Mouse (Mus musculus) heart, embryonic 14.5 days (tissue): ENCODE results near the gene Zdhhc13. TPM values are rescaled to one million over a fixed set of nuclear protein-coding genes. Genes with fewer than 3 reads are reported as not detected.

ENCODE experiments used
- ATAC-seq: fragments of 200-750 bp; cut with Nextera tagmentation; 2 replicates; pipeline ENCODE4 v1.8.0; 2017; ENCODE audit warnings: low read depth, moderate TSS enrichment; ENCODE audit not compliant: insufficient number of reproducible peaks, insufficient read depth, low FRiP score
- H3K27ac ChIP-seq, 2 experiments: fragments of 200-500 bp in 1 of 2; fragments of 300-500 bp in 1 of 2; sonication (generic) in 1 of 2; replicated peaks in 1 of 2; 2 replicates each; pipeline ENCODE4 v1.5.1; 2012 to 2014; ENCODE audit warnings: low read depth in 2 of 2, low read length in 2 of 2, control low read depth in 1 of 2, mild to moderate bottlenecking in 1 of 2, mixed read lengths in 1 of 2; ENCODE audit not compliant: control insufficient read depth in 1 of 2, insufficient read depth in 1 of 2
- H3K27me3 ChIP-seq: fragments of 300-500 bp; sonication (generic); 2 replicates; pipeline ENCODE4 v1.6.1; 2014; ENCODE audit warnings: mild to moderate bottlenecking, low read length, control low read depth; ENCODE audit not compliant: control insufficient read depth, insufficient read depth
- H3K36me3 ChIP-seq: fragments of 300-500 bp; sonication (generic); 2 replicates; pipeline ENCODE4 v1.6.1; 2014; ENCODE audit warnings: mild to moderate bottlenecking, control low read depth, low read length, mixed read lengths; ENCODE audit not compliant: control insufficient read depth, insufficient read depth
- H3K4me1 ChIP-seq, 2 experiments: fragments of 200-500 bp in 1 of 2; fragments of 300-500 bp in 1 of 2; sonication (generic) in 1 of 2; 2 replicates each; pipeline ENCODE4 v1.6.1; 2012 to 2014; ENCODE audit warnings: low read length in 2 of 2, control low read depth in 1 of 2, mixed read lengths in 1 of 2; ENCODE audit not compliant: control insufficient read depth in 2 of 2, insufficient read depth in 2 of 2
- H3K4me2 ChIP-seq: fragments of 300-500 bp; sonication (generic); 2 replicates; pipeline ENCODE4 v1.6.1; 2014; ENCODE audit warnings: mild to moderate bottlenecking, low read length
- H3K4me3 ChIP-seq, 2 experiments: fragments of 200-500 bp in 1 of 2; fragments of 300-500 bp in 1 of 2; sonication (generic) in 1 of 2; 2 replicates each; pipeline ENCODE4 v1.5.1; 2012 to 2014; ENCODE audit warnings: low read length in 2 of 2, mild to moderate bottlenecking in 2 of 2, control low read depth in 1 of 2, low read depth in 1 of 2, moderate library complexity in 1 of 2; ENCODE audit not compliant: control insufficient read depth in 1 of 2, insufficient read depth in 1 of 2
- H3K9ac ChIP-seq: fragments of 300-500 bp; sonication (generic); 2 replicates; pipeline ENCODE4 v1.6.1; 2014; ENCODE audit warnings: mild to moderate bottlenecking, low read length
- H3K9me3 ChIP-seq: fragments of 300-500 bp; sonication (generic); 2 replicates; pipeline ENCODE4 v1.6.1; 2016; ENCODE audit warnings: low read length, control low read depth; ENCODE audit not compliant: control insufficient read depth
- WGBS: fragments of 180-500 bp; shearing (Covaris S2); extraction: QIAGEN DNeasy Blood & Tissue Kit; methylation state at CpG from one replicate; pipeline ENCODE4 v1.1.7; 2014; 5-methylcytosine and 5-hydroxymethylcytosine counted together
- polyA plus RNA-seq: library from polyadenylated mRNA; unstranded; fragments of >200 nt; fragmentation: Nextera tagmentation; extraction: Ambion mirVana; gene quantifications from 2 replicates; pipeline ENCODE4 v1.2.1, GENCODE M21; 2014

Zdhhc13 gene
- polyA plus RNA-seq, 1 experiment from 2014 or later: 36.2 TPM

- Histone ChIP-seq H3K4me1 (0 out of 4 replicates have a peak, but pooled peaks cover 0 to 3% of the 10 kb centered on the region in 2 experiments), H3K27ac (no peak overlapping the region), H3K9ac (no peak overlapping the region), H3K4me3 (no peak overlapping the region), H3K36me3 (no peaks in the 10 kb centered on the region), H3K4me2 (no peak overlapping the region), H3K9me3 (no peaks in the 10 kb centered on the region), H3K27me3 (no peaks in the 10 kb centered on the region)
- no peak for ATAC-seq
- WGBS: 77% methylated on average over 2 of the region's 2 CpGs
Observed at GRCm38 (mm10) chr7:48772060-48772734, 16.6 kb upstream of the Zdhhc13 start.

GRCm38 (mm10) chr7:48773333-48773732, 15.5 kb upstream of the Zdhhc13 start:
- no peak overlapping the region for H3K4me2 ChIP-seq
- H3K27ac ChIP-seq: no peak overlapping the region
- H3K9me3 ChIP-seq: no peaks in the 10 kb centered on the region
- H3K4me1 ChIP-seq: 0 out of 4 replicates have a peak, but pooled peaks cover 0 to 3% of the 10 kb centered on the region in 2 experiments
- no peaks in the 10 kb centered on the region for H3K36me3 ChIP-seq
- no peaks in the 10 kb centered on the region for H3K27me3 ChIP-seq
- H3K4me3 ChIP-seq: no peak overlapping the region
- H3K9ac ChIP-seq: no peak overlapping the region
- no peak for ATAC-seq
- 87% methylated on average over 5 of the region's 5 CpGs for WGBS

- Histone ChIP-seq H3K36me3 (no peaks in the 10 kb centered on the region), H3K4me2 (no peak overlapping the region), H3K9ac (no peak overlapping the region), H3K9me3 (no peaks in the 10 kb centered on the region), H3K27ac (no peak overlapping the region), H3K4me1 (0 out of 4 replicates have a peak, but pooled peaks cover 0 to 3% of the 10 kb centered on the region in 2 experiments), H3K27me3 (no peaks in the 10 kb centered on the region), H3K4me3 (no peak overlapping the region)
- 84% methylated on average over 1 of the region's 1 CpGs for WGBS
- no peak for ATAC-seq
Observed at GRCm38 (mm10) chr7:48774633-48775032, 14.2 kb upstream of the Zdhhc13 start.

- Histone ChIP-seq H3K27ac (no peak overlapping the region), H3K9me3 (no peaks in the 10 kb centered on the region), H3K4me1 (no peaks in the 10 kb centered on the region), H3K36me3 (no peaks in the 10 kb centered on the region), H3K27me3 (no peaks in the 10 kb centered on the region), H3K4me2 (no peak overlapping the region), H3K9ac (no peak overlapping the region), H3K4me3 (no peak overlapping the region)
- WGBS: 89% methylated on average over 1 of the region's 1 CpGs
- ATAC-seq: no peak
Observed at GRCm38 (mm10) chr7:48775436-48775835, 13.4 kb upstream of the Zdhhc13 start.

- Histone ChIP-seq H3K36me3 (no peaks in the 10 kb centered on the region), H3K9me3 (no peaks in the 10 kb centered on the region), H3K27me3 (no peaks in the 10 kb centered on the region), H3K9ac (no peak overlapping the region), H3K4me3 (no peak overlapping the region), H3K4me1 (no peaks in the 10 kb centered on the region), H3K4me2 (no peak overlapping the region), H3K27ac (no peak overlapping the region)
- 53% methylated on average over 8 of the region's 8 CpGs for WGBS
- ATAC-seq: no peak
Observed at GRCm38 (mm10) chr7:48777721-48778504, 10.9 kb upstream of the Zdhhc13 start.

- Histone ChIP-seq H3K36me3 (no peaks in the 10 kb centered on the region), H3K27ac (no peak overlapping the region)
- 70% methylated on average over 3 of the region's 3 CpGs for WGBS
Observed at GRCm38 (mm10) chr7:48779110-48779509, 9.7 kb upstream of the Zdhhc13 start.

GRCm38 (mm10) chr7:48782432-48782831, 6.4 kb upstream of the Zdhhc13 start:
- H3K9me3 ChIP-seq: no peaks in the 10 kb centered on the region
- no peaks in the 10 kb centered on the region for H3K27me3 ChIP-seq
- no peak for ATAC-seq
- WGBS: 80% methylated on average over 4 of the region's 4 CpGs
- H3K4me2 ChIP-seq: no peak overlapping the region
- no peak overlapping the region for H3K9ac ChIP-seq
- H3K4me3 ChIP-seq: no peak overlapping the region
- no peak overlapping the region for H3K27ac ChIP-seq
- H3K36me3 ChIP-seq: no peaks in the 10 kb centered on the region
- H3K4me1 ChIP-seq: no peaks in the 10 kb centered on the region

More at GRCm38 (mm10) chr7:48779110-48779509, 9.7 kb upstream of the Zdhhc13 start:
- no peak overlapping the region for H3K9ac ChIP-seq
- H3K4me2 ChIP-seq: no peak overlapping the region
- ATAC-seq: no peak
- H3K4me3 ChIP-seq: no peak overlapping the region
- no peaks in the 10 kb centered on the region for H3K9me3 ChIP-seq
- H3K4me1 ChIP-seq: no peaks in the 10 kb centered on the region
- H3K27me3 ChIP-seq: no peaks in the 10 kb centered on the region
